Mouse (Mus musculus) ovary, postnatal 36 days (tissue): ENCODE measurements around the gene Vwa5b1.
A peak's percentile ranks its signal among the peaks of the same experiment; 100 is the strongest.

Experiments used
- DNase-seq: peaks from one replicate; pipeline ENCODE4 v3.0.0; 2022; ENCODE audit warnings: low spot score, mixed read lengths

Vwa5b1 gene

DNA sequence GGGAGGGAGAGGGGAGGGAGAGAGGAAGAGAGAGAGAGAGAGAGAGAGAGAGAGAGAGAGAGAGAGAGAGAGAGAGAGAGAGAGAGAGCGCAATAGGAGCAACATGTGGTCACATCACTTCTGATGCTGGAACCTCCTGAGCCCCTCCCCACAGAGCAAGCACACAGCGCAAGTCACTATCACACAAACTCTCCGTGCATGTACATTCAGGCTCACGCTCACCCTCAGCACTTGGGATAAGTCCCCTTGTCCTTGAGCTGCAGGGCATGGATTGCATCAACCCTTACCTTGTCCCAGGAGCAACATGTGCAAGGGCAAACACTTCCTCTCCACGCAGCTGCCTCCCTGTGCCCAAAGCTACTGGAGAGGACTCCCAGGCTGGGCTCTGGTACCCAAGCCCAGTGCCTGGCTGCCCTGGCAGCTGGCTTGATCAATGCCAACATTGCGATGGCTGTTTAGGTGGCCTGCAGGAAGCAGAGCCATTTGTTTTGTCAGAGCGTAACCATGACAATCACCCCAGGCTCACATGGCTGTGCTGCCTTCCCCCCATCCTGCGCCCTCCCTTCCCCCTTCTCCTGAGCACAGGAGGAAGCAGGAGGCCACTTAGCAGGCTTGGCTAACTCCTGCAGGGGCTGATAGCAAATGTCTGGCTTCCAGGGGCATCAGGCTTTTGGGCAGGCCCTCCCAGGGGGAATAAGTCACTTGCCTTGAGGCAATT is at the start of gene Vwa5b1:
Gene Vwa5b1, minus strand, starts transcription at position 457 of the 718 bp plus-strand sequence.
- no peak for DNase-seq

DNA sequence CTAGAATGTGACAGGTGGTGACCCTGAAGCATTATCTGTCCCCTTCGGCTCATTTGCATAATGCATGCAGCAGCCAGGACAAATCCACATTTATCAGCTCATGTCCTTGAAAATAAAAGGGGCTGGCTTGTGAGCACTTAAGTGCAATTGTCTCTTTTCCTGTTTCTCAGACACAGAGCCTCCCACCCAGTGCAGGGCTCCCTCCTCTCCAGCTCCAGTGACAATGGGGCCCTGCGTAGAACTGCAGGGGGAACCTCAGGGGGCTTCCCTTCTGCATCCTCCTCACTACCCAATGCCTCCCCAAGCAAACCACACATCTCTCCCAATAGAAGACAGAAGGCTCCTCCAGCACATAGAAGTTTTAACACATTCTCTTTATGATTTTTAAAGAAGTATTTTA is 47.1 kb upstream of the Vwa5b1 start:
- no peak for DNase-seq

DNA sequence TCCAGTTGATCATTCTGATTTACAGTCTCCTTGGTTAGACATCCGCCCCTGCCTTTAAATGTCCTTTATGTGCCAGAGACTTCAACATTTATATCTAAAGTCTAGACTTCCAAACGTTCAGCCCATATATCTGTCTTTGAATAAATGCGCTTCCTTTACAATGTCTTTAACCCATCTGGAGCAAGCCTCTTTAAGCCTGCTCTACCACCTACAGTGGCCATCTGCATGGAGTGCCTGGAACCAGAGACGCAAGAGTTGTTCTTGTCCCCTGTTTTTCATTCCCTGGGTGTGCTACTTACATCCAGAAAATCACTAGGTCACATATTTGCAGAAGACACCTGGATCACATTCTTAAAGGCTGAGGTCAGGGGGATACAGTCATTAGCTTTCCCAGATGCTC is 44.4 kb upstream of the Vwa5b1 start:
- no peak for DNase-seq

DNA sequence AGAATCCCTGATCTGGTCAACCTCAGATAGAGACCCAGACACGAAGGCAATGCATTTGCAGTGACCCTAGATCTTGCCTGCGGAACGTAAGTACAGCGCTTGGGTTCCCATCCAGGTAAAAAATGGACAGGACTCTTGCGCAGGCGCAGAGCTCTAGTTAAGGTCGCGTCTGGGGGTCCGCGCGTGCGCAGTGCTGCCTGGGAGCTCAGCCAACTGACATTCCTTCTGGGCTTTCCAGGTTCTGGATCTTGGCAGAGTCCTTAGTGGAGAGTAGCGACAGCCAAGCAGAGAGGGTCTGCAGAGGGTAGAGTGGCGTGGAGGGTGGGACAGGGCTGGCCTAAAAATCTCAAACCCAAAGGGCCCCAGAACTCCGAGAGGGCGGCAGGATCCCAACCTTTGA is 41.9 kb upstream of the Vwa5b1 start:
- no peak for DNase-seq

DNA sequence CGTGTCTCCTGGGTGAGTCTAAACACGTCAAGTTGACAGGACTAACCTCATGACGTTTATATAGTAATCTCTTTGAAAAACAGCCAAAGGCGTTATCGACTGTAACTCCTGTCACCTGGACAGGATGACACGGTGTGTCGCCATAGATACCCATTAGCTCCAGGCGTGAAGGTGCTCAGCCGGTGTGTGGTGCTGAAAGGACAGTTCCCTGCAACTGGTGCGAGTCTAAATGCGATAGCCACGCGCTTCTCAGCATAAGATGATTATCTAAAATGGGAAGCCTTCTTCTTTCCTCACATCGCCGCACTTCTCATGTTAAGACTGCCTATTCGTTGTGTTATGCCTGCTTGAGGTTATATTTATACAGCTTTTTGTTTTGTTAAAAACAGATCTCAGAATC is 40.8 kb upstream of the Vwa5b1 start:
- DNase-seq, result peak; percentile 25

DNA sequence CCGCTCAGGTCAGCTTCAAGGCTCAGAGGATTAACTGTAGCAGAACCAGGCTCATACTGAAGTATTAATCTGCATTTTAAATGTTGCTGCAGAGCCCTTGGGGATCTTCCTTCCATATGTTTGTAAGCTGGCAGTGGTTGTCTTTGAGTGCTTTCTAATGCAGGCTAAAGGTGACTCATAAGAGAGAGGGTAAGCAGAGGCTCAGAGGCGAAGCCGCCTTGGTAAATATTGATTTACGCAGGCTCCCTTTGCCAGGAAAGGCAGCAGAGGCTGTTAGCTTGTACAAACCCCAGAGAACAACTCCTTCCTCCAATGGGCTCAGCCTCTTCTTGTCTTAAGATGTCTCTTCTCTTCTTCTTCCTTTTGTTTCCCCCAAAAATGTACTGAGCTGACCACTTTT is 36.5 kb upstream of the Vwa5b1 start:
- no peak for DNase-seq

DNA sequence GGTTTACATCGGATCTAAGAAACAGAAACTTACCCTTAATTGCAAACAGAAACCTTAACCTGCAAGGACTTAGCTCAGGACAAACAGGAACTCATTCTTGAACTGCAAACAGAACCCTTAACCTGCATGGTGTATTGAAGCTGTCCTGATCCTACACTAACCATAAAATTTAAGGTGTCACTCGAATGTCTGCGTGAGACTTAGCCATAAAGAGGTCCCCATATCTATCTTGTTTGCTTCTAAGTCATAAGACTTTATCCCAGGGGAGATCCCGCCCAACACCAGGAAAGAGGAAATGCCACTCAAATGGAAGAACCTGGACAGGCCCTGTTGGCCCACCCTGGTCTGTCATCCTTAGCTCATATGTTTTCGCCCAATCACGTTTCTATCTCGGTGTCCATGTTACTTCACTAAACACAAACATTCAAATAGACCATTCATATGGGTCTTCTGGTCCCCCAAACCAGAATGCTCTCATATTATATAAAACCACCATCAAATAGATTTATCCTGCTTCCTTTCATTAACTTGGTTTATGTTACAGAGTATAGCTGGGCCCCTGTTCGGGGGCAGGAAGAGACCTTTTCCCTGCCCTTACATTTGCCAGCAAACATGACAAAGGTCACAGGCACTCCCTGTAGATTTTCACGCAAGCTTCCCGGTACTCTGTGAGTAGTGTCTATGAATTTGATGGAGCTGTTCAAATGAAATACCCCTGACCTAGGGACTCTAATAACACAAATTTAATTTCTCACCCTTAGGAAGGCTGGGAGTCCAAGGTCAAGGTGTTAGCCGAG is 34.6 kb upstream of the Vwa5b1 start:
- no peak for DNase-seq

DNA sequence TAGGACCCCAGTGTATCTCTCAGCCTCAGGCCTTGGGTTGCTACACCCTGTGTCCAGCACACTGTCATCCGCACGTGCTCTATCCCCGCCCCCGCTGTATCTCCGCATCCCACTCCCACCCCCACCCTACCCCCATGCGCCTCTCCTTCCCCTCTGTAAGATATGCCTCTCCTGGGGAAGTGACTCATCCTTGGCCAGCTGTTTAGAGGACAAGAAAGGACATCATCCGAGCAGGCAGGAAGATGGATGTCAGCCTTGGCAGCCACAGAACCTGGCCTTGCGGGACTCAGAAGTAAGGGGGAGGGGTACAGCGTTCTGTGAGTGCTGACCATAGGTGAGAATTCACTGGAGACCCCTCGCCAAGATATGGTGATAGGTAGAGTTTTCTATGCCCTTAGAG is 30.8 kb upstream of the Vwa5b1 start:
- no peak for DNase-seq

DNA sequence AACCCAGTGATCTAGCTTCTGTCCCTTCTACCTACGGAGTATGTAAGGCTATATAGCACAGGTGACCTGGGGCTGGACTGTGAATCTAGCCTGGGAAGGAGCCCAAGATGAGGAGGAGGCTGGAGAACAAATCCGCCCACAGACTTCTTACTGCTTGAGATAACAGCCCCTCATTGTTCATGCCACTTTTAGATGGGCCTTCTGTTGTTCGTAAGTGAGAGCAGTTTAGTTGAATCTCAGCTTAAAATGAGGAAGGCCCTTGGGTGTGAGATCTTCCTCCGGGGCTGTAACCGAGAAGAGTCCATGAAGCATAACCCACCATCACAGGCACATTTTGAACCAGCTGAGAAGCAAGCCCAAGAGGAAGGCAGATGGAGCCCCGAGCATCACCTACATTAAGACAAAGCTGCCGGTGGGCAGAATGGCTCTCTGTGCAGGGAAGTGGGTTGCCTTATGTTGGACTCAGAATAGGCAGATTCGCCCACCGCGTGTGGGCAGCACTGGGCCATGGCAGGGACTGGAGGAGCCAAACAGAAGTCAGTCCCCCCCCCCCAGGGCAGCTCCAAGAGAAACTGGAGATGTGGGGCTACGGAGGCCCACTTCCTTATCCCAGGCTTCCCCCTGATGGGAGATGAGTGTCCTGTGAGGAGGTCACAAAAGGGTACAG is 24.4 kb upstream of the Vwa5b1 start:
- DNase-seq, result no peak

DNA sequence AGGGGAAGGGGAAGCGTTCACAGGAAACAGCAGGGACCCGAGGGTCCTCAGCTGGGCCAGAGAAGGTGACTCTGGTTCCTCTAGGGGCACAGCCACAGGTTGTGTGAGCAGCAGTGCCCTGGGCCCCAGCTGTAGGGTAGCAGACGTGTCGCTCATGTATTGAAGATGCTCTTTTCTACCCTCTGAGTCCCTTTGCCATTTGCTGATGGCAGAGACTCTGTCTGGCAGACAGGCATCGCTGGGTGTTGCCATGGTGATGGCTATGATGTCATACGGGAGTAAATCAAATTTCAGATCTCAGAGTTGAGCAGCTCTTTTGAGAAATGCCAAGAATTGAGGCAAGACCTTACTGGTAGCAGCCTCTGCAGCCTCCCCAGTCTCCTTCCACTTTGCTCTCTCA is 17.4 kb upstream of the Vwa5b1 start:
- no peak for DNase-seq

DNA sequence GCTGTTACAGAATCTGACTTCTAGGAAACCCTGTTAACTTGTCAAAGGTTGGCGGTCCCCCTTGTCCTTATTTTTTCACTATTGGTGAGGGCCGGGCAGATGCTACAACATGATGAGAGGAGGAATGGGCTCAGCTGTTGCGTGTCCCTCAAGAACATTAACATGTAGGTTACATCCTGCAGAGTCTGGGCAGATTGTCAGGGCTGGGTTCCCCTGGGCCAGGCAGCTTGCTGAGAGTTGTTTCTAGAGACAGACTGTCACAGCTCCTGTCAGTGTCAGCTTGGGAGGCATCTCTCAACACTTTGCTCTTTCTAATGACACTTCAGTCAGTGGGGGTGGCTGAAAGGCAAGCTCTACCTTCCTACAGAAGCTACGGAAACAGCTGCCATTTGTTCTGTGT is 16.2 kb upstream of the Vwa5b1 start:
- no peak for DNase-seq

DNA sequence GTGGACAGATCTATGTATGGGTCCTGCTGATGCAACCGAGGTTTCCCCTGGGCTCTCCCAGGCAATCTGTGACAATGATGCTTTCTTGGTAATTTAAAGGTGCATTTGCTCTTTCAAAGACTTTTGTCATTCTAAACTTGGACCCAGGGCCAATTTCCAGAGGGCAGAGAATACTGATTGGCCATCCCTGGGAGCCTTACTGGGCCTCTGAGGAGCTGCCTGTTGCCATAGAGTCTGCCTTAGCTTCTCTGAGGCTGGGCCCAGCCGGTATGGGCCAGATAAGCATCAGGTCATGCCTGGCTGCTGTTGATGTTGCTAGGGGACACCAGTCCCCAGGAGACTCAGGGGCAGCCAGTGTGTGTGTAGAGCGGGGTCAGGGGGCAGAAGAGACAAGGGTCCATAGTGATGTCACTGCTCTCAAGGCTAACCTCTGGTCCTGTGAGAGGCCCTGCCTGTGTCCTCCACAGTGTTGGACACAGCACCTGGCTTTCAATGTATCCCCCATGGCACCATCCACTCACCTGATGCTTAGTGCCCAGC is 12.5 kb upstream of the Vwa5b1 start:
- no peak for DNase-seq

DNA sequence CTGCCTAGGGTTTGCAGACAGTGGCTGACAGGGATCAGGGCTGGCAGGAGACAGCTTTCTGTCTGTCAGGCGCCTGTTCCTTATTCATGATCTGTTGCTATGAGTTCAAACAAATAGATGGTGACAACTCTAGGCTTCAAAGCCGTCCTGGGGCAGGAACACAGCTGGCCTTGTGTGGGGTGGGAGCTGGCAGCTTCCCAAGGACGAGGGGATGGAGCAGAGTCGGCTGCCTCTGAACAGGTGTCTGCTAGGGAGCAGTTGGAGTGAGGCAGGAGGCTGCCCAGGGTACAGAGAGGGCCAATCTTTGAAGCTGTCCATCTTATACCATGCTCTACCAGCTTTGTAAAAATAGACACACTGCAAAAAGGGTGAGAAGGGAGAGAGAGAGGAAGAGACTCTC is 6.6 kb upstream of the Vwa5b1 start:
- DNase-seq, result no peak

DNA sequence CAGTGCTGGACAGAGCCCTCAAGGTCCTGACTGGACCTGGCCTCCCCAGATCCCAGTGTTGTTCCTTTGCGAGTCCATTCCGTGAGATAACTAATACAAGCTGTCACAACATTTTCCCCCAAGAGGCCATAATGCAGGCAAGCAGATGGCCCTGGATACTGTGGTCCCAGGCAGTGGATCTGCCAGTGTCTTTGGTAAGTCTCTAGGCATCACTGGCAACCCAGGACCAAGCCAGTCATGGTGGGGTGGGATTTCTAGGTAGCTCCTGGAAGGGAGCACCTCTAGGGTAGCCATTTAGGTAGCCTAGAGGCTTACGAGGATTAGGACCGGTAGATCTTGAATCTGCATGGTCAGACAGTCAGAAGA is 445 bp upstream of the Vwa5b1 start:
- DNase-seq, result no peak

DNA sequence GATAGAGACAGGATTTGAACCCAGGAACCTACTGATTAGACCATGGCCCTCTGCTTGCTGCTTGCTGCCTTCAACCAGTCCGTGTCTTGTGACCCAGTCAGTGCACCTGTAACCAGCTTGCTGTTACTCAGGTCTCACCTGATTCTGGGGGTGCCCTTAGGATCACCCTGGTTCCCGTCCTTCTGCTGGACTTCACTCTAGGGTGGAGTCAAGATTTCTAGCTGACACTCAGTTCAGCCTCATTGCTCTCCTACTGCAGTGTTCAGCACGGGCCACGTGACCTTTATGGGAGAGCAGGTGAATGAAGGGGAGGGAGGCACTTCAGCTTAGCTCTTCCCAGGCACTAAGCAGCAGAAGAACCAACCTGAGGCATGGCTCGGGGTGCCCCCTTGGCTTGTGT is 7.4 kb downstream of the Vwa5b1 start:
- no peak for DNase-seq

DNA sequence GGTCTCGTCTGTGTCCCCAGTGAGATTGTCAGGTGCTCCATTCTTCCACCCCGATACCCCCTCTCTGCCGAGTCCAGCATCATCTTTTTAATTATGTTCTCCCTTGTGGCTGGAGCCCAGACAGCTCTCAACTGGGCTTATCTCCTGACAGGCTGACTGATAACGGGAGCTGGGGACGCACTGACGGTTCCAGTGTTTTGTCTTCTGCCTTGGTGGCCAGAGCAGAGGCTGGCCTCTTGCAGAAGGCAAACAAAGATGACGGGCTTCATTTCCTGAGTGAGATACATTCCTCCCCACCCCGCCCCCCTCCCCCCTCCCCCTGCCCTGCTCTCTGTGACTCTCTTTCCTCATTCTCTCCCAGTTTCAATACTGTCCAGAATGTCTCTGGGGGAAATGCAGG is 21.2 kb downstream of the Vwa5b1 start:
- DNase-seq, result no peak

DNA sequence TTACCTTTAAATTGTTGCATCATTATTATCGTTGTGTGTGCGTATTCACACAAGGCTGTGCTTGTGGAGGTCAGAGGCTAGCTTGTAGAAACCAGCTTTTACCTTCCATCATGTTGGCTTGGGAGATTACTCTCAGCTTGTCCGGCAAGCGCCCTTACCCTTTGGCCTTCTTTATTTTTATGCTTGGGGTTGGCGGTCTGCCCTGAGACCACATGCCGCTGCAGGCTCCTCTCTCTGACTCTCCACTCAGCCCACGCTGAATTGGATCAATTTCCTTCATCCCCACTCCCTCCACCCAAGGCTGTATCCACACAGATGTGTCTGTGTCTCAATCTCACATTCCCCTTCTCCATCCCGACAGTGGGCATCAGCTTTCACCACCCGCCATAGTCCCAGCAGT is 33.8 kb downstream of the Vwa5b1 start:
- DNase-seq, result no peak

DNA sequence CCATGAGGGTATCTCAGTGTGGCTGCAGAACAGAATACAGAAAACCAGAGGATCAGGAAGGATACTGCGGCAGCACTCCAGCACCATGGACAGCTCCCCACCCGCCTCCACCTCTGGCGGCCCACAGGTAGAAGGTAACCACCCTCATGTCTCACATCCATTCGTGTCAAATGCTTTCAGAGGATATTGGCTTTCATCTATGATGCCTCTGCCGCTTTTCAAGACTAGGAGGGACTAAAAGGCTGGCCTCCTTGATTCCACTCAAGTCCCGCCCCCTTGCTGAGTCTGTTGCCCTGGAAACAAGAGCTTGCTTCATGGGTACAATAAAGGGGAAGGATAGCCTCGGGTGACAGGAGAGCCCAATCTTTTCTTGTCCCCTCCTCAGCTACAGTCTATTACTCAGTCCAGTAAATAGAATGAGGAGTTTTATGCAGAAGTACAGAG is 37.8 kb downstream of the Vwa5b1 start:
- peak; percentile 55 for DNase-seq

DNA sequence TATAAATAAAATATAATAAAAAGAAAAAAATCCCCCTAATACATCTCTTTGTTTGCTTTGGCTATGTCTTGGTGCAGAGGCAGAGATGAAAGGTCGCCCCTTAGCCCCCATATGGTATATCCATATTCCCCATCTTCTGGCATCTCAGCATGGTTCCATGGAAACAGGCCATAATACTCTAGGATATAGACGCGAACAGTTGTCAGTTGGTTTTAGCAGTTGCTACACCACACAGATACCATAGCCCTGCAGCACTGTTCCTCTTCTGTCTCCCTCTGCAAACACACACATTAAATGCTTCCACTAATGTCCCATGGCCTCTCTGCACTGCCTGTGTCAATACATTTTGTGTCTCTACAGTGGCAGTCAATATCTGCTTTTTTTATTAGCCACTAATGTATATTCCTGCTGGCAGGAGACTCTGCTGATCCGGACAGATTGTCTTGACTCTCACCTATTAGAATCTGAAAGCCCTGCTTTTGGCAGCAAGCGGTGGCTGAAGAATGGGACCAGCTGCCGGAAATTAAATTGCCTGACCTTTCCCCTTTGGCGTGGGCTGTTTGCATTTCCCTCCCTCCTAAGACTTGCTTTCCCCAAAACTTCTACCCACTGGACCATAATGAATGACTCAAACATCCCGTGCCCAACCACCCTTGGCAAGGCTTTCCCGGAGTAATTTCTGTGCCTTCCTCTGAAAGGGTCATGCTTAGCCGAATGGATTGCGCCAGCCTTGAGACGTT is 39.1 kb downstream of the Vwa5b1 start:
- no peak for DNase-seq

DNA sequence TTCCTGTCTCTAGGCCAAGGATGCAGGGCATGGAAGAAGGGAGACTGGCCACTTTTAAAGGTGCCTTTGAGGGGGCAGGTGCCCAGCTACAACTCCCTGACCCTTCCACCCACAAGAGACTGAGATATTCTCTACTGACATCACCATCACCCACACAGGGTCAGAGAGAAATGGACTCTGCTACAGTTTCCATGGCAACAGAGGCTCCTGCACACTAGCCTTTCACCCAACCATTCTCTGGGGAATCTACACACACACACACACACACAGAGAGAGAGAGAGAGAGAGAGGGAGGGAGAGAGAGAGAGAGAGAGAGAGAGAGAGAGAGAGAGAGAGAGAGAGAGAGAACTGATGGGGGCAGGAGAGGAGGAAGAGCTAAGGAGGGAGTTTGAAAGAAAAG is 50.7 kb downstream of the Vwa5b1 start:
- DNase-seq, result no peak

DNA sequence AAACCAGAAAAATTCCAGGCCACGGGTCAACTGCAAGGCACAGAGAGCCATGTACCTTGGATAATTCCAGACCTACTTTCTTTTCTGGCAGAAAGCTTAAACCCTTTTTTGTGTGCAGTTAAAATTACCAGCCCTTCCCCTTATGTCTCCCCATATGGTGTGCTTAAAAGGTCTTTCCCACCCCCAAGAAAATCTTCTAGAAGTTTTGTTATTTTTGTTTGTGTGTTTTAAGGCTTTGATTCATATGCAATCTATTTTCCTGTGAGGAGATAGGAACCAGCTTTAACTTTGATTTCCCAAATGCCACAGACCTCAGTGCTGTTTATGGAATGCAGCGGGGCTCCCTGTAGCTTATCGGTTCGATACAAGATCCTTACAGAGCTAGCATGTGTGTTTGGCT is 53.2 kb downstream of the Vwa5b1 start:
- no peak for DNase-seq

DNA sequence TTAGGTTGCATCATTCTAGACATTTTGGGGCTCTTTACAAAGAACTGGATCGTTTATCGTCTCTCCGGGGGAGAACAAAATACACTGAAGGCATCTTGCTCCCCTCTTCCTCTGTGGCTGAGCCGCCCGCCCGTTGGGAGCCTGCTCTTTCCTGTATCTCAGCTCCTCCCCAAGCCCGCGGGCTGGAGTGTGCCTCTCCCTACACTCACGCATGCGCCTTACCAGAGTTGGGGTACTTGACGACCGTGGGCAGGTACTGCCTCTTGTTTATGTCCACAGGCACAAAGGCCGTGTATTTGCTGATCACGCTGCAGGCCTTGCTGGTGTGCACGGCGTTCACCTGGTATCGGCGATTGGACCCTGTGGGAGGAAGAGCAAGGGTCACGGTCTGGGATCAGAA is 57.3 kb downstream of the Vwa5b1 start:
- no peak for DNase-seq
